Mouse (Mus musculus): ENCODE data around the gene Scgb1c1. TPM values are rescaled to one million over a fixed set of nuclear protein-coding genes. Genes with fewer than 3 reads are reported as not detected.

The Scgb1c1 gene
- polyA plus RNA-seq, 1 experiment from 2014 or later: not detected

DNA sequence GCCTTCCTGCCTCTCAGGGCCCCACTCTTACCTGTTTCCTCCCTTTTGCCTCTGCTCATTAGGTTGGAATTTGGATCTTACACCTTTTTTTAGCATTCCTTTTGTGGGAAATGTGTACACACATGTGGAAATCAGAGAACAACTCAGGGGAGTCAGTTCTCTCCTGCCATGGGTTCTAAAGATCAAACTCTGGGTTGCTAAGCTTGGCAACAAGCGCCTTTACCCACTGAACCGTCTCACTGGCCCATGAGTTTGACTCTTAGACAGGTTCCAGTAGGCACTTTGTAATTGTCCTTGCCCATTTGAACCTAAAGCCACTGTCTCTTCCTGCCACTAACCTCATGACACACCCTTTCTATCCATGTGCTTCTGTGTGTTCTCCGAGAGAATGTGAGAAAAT, 49.3 kb downstream of the Scgb1c1 start:
- WGBS: 93% methylated on average over 3 of the region's 3 CpGs
- H3K4me3 ChIP-seq: no peak overlapping the region
- no peak overlapping the region for H3K27ac ChIP-seq
- no peak overlapping the region for H3K4me2 ChIP-seq (replicated peaks)
- ATAC-seq (ENCODE audit: low FRiP score, low read depth): no peak
- no peaks in the 10 kb centered on the region for H3K4me1 ChIP-seq
- H3K9ac ChIP-seq: no peak overlapping the region
- no peaks in the 10 kb centered on the region for H3K9me3 ChIP-seq
- H3K27me3 ChIP-seq (replicated peaks): no peaks in the 10 kb centered on the region
- peaks cover 77% of the 10 kb centered on the region for H3K36me3 ChIP-seq

Other genes starting within 250 kb of the Scgb1c1 start
- gene Olfr46, start 244.3 kb upstream of the Scgb1c1 start, polyA plus RNA-seq (2016; fragmentation: Nextera tagmentation; extraction: Ambion mirVana): 0.03 TPM in 1 of 2 replicates, not detected in the other
- gene Olfr61, start 216.6 kb upstream of the Scgb1c1 start, polyA plus RNA-seq (2016; fragmentation: Nextera tagmentation; extraction: Ambion mirVana): not detected in 2 replicates
- not detected in 2 replicates for gene Olfr53, start 199.1 kb upstream of the Scgb1c1 start, polyA plus RNA-seq (2016; fragmentation: Nextera tagmentation; extraction: Ambion mirVana)
- gene Olfr539, start 185.6 kb upstream of the Scgb1c1 start, polyA plus RNA-seq (2016; fragmentation: Nextera tagmentation; extraction: Ambion mirVana): not detected in 2 replicates
- not detected in 2 replicates for gene Olfr45, start 163.6 kb upstream of the Scgb1c1 start, polyA plus RNA-seq (2016; fragmentation: Nextera tagmentation; extraction: Ambion mirVana)
- not detected in 2 replicates for gene Olfr541, start 148.3 kb upstream of the Scgb1c1 start, polyA plus RNA-seq (2016; fragmentation: Nextera tagmentation; extraction: Ambion mirVana)
- gene Cyp2e1, start 81.8 kb upstream of the Scgb1c1 start, polyA plus RNA-seq (2016; fragmentation: Nextera tagmentation; extraction: Ambion mirVana): not detected in 2 replicates
- 0.23 and 0.30 TPM in 2 replicates for gene Syce1, start 57.7 kb upstream of the Scgb1c1 start, polyA plus RNA-seq (2016; fragmentation: Nextera tagmentation; extraction: Ambion mirVana)
- 13.2 and 15.3 TPM in 2 replicates for gene Zfp941, start 23.4 kb upstream of the Scgb1c1 start, polyA plus RNA-seq (2016; fragmentation: Nextera tagmentation; extraction: Ambion mirVana)
- not detected in 2 replicates for gene Urah, start 10.5 kb upstream of the Scgb1c1 start, polyA plus RNA-seq (2016; fragmentation: Nextera tagmentation; extraction: Ambion mirVana)
- not detected in 2 replicates for gene Odf3, start 2.3 kb downstream of the Scgb1c1 start, polyA plus RNA-seq (2016; fragmentation: Nextera tagmentation; extraction: Ambion mirVana)
- gene Gm45785, start 10.8 kb downstream of the Scgb1c1 start, polyA plus RNA-seq (2016; fragmentation: Nextera tagmentation; extraction: Ambion mirVana): not detected in 2 replicates
- 89.1 and 94.8 TPM in 2 replicates for gene Ric8a, start 11.4 kb downstream of the Scgb1c1 start, polyA plus RNA-seq (2016; fragmentation: Nextera tagmentation; extraction: Ambion mirVana)
- 30.3 and 34.2 TPM in 2 replicates for gene Bet1l, start 12.0 kb downstream of the Scgb1c1 start, polyA plus RNA-seq (2016; fragmentation: Nextera tagmentation; extraction: Ambion mirVana)
- 293 and 317 TPM in 2 replicates for gene Psmd13, start 36.4 kb downstream of the Scgb1c1 start, polyA plus RNA-seq (2016; fragmentation: Nextera tagmentation; extraction: Ambion mirVana)
- 32.4 and 33.1 TPM in 2 replicates for gene Sirt3, start 36.8 kb downstream of the Scgb1c1 start, polyA plus RNA-seq (2016; fragmentation: Nextera tagmentation; extraction: Ambion mirVana)
- gene Cox8b, start 54.9 kb downstream of the Scgb1c1 start, polyA plus RNA-seq (2016; fragmentation: Nextera tagmentation; extraction: Ambion mirVana): 1.9 and 2.2 TPM in 2 replicates
- gene Nlrp6, start 75.4 kb downstream of the Scgb1c1 start, polyA plus RNA-seq (2016; fragmentation: Nextera tagmentation; extraction: Ambion mirVana): 0.08 TPM in 1 of 2 replicates, not detected in the other
- gene Pgghg, start 95.8 kb downstream of the Scgb1c1 start, polyA plus RNA-seq (2016; fragmentation: Nextera tagmentation; extraction: Ambion mirVana): 11.2 and 12.2 TPM in 2 replicates
- 1.2 and 1.6 TPM in 2 replicates for gene Ifitm5, start 104.7 kb downstream of the Scgb1c1 start, polyA plus RNA-seq (2016; fragmentation: Nextera tagmentation; extraction: Ambion mirVana)
- 0.55 TPM in 1 of 2 replicates, not detected in the other for gene Gm45717, start 110.4 kb downstream of the Scgb1c1 start, polyA plus RNA-seq (2016; fragmentation: Nextera tagmentation; extraction: Ambion mirVana)
- gene Ifitm2, start 110.4 kb downstream of the Scgb1c1 start, polyA plus RNA-seq (2016; fragmentation: Nextera tagmentation; extraction: Ambion mirVana): 314 and 316 TPM in 2 replicates
- 10.1 and 13.6 TPM in 2 replicates for gene Ifitm1, start 121.7 kb downstream of the Scgb1c1 start, polyA plus RNA-seq (2016; fragmentation: Nextera tagmentation; extraction: Ambion mirVana)
- 23.9 and 29.2 TPM in 2 replicates for gene Ifitm3, start 165.2 kb downstream of the Scgb1c1 start, polyA plus RNA-seq (2016; fragmentation: Nextera tagmentation; extraction: Ambion mirVana)
- 0.42 and 0.54 TPM in 2 replicates for gene Ifitm6, start 172.4 kb downstream of the Scgb1c1 start, polyA plus RNA-seq (2016; fragmentation: Nextera tagmentation; extraction: Ambion mirVana)
- not detected in 2 replicates for gene Gm17387, start 183.6 kb downstream of the Scgb1c1 start, polyA plus RNA-seq (2016; fragmentation: Nextera tagmentation; extraction: Ambion mirVana)
- 40.8 and 41.5 TPM in 2 replicates for gene B4galnt4, start 215.6 kb downstream of the Scgb1c1 start, polyA plus RNA-seq (2016; fragmentation: Nextera tagmentation; extraction: Ambion mirVana)
- 1.6 and 3.1 TPM in 2 replicates for gene Pkp3, start 232.7 kb downstream of the Scgb1c1 start, polyA plus RNA-seq (2016; fragmentation: Nextera tagmentation; extraction: Ambion mirVana)

Data from neural tube, embryonic 12.5 days (tissue).